Mouse (Mus musculus): Measurements from ENCODE around the gene 6030408B16Rik.

DNA sequence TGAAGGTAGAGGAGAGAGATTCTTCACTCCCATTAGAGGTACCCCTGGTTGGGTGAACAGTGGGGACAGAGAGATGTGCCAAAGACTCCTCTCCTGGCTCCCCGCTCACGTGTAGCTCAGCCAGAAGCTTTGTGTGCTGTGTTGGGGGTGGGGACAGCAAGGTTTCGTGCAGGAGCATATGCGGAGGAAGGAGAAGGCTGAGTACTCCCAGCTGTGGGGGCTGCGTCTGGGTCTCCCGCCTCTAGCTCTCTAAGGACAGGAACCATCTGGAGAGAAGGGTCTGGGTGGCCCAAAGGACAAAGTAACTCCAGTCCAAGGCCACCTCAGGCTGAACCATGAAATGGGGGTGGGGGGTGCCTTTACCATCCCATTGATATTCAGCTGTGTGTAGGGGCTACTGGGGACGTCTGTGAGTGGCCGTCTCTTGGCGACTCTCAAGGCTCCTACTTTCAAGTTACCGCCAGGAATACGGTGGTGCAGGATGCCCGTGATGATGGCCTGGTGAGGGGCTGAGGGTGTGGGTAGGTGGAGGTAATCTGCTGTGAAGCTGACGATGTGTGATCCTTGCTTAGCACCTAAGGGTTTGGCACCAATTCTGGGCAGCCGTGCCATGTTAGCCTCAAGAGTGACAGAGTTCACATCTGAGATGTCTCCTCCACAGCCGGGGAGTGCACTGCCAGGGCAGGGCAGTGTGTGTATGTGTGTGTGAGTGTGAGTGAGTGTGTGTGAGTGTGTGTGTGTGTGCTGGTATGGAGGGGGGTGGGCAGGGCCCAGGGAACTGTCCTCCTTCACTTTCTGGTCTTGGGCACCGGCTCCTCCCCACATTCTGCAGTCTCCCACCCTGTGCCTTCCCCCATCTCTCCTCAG is 1.2 kb downstream of the 6030408B16Rik start:
- no peak for TF ChIP-seq CTCF (IDR thresholded peaks at IDR 0.05; ENCODE audit: low read depth, low read length)
- no peak for TF ChIP-seq GATA1 (IDR thresholded peaks at IDR 0.05; ENCODE audit: borderline replicate concordance, low read length)
- no peak for TF ChIP-seq GATA2 (IDR thresholded peaks at IDR 0.05; ENCODE audit: borderline replicate concordance, low read depth, low read length)
- TF ChIP-seq POLR2AphosphoS5 (IDR thresholded peaks at IDR 0.05; ENCODE audit: insufficient replicate concordance, low read depth, low read length) = no peak
- TF ChIP-seq TAL1 (conservative IDR thresholded peaks at IDR 0.05; ENCODE audit: low read depth, low read length) = no peak
